Mouse (Mus musculus): Measurements from ENCODE around the gene Olfr1302. TPM values are rescaled to one million over a fixed set of nuclear protein-coding genes. Genes with fewer than 3 reads are reported as not detected.

The Olfr1302 gene
- not detected in 2 replicates for polyA plus RNA-seq (2016; fragmentation: Nextera tagmentation; extraction: Ambion mirVana)

- Histone ChIP-seq H3K4me3 (no peak within 1 kb of the TSS), H3K36me3 (replicated peaks) (no peaks in the 10 kb centered on the region), H3K4me1 (no peaks in the 10 kb centered on the region), H3K9me3 (no peaks in the 10 kb centered on the region), H3K27ac (replicated peaks) (no peak within 1 kb of the TSS), H3K27me3 (replicated peaks; ENCODE audit: low read depth, poor library complexity, severe bottlenecking) (no peaks in the 10 kb centered on the region)
- DNase-seq (ENCODE audit: low spot score): no peak
- WGBS: 79% methylated on average over 2 of the region's 2 CpGs
Measured at GRCm38 (mm10) chr2:111777129-111777528, at the start of gene Olfr1302. Olfr1302 (plus strand) TSS chr2:111777429.

DNA sequence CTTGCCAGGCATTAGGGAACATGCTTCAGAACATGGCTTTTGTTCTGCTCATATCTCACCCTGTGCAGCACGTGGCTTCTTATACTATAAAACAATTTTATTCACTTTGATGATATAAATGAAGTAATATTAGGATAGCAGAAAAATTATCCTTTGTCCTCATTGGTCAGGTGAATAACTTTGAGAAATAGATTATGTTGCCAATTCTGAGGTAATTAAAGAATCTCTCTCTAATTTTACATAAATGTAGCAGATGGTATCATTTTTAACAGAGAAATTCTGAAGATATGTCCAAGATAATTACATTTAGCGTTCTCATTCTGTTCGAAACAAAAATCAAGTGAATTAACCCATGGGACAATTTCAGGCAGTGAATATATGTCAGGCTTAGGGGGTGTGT, 26.5 kb upstream of the Olfr1302 start, which contains the start of gene Olfr1301:
TSS of gene Olfr1301 (plus strand) at position 301 of the 400 bp plus-strand sequence.
- 83% methylated on average over 3 of the region's 3 CpGs for WGBS
- Histone ChIP-seq H3K27me3 (replicated peaks; ENCODE audit: low read depth, poor library complexity, severe bottlenecking) (no peaks in the 10 kb centered on the region), H3K9me3 (no peaks in the 10 kb centered on the region), H3K27ac (replicated peaks) (no peak within 1 kb of the TSS), H3K36me3 (replicated peaks) (no peaks in the 10 kb centered on the region), H3K4me1 (no peaks in the 10 kb centered on the region), H3K4me3 (no peak within 1 kb of the TSS)
- DNase-seq (ENCODE audit: low spot score): no peak

DNA sequence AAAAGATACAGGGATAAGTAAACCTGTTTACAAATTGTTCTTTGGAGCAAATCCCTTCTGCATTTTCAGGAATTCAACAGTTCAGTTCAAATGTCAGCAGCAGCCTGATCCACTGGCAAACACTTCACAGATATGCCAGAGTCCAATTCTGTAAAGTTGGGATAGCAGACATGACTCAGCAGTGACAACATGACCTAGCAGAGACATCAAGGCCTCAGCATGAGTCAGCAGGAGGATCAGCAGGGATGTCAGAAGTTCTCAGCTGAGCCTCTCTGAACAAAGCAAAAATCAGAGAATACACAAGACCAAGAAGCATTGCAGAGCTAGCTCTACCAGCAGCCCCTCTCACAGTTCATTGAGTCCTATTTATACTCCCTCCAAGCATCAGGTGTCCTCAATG, 35.7 kb downstream of the Olfr1302 start:
- Histone ChIP-seq H3K27me3 (replicated peaks; ENCODE audit: low read depth, poor library complexity, severe bottlenecking) (no peaks in the 10 kb centered on the region), H3K36me3 (replicated peaks) (no peaks in the 10 kb centered on the region), H3K27ac (replicated peaks) (no peak overlapping the region), H3K4me3 (no peak overlapping the region), H3K4me1 (no peaks in the 10 kb centered on the region), H3K9me3 (0 out of 2 replicates have a peak, but pooled peaks cover 2% of the 10 kb centered on the region)
- DNase-seq (ENCODE audit: low spot score): no peak

- Histone ChIP-seq H3K27ac (replicated peaks) (no peak within 1 kb of the TSS), H3K9me3 (no peaks in the 10 kb centered on the region), H3K36me3 (replicated peaks) (no peaks in the 10 kb centered on the region), H3K27me3 (replicated peaks; ENCODE audit: low read depth, poor library complexity, severe bottlenecking) (no peaks in the 10 kb centered on the region), H3K4me1 (no peaks in the 10 kb centered on the region), H3K4me3 (no peak within 1 kb of the TSS)
- DNase-seq (ENCODE audit: low spot score): no peak
- WGBS: 91% methylated on average over 2 of the region's 2 CpGs
Measured at GRCm38 (mm10) chr2:111820240-111820639, 43.0 kb downstream of the Olfr1302 start, which contains the start of gene Olfr1303. Olfr1303 (minus strand) TSS chr2:111820340.

Other genes with a start within 250 kb of the Olfr1302 start
- gene Olfr1294, start 237.1 kb upstream of the Olfr1302 start, polyA plus RNA-seq (2016; fragmentation: Nextera tagmentation; extraction: Ambion mirVana): not detected in 2 replicates
- gene Olfr1295, start 207.7 kb upstream of the Olfr1302 start, polyA plus RNA-seq (2016; fragmentation: Nextera tagmentation; extraction: Ambion mirVana): not detected in 2 replicates
- not detected in 2 replicates for gene Olfr1297, start 150.9 kb upstream of the Olfr1302 start, polyA plus RNA-seq (2016; fragmentation: Nextera tagmentation; extraction: Ambion mirVana)
- gene Olfr1298, start 128.2 kb upstream of the Olfr1302 start, polyA plus RNA-seq (2016; fragmentation: Nextera tagmentation; extraction: Ambion mirVana): not detected in 2 replicates
- gene Olfr1299, start 116.0 kb upstream of the Olfr1302 start, polyA plus RNA-seq (2016; fragmentation: Nextera tagmentation; extraction: Ambion mirVana): not detected in 2 replicates
- gene Olfr1301, start 26.4 kb upstream of the Olfr1302 start, polyA plus RNA-seq (2016; fragmentation: Nextera tagmentation; extraction: Ambion mirVana): not detected in 2 replicates
- gene Olfr1303, start 42.9 kb downstream of the Olfr1302 start, polyA plus RNA-seq (2016; fragmentation: Nextera tagmentation; extraction: Ambion mirVana): not detected in 2 replicates
- gene Olfr1305, start 99.7 kb downstream of the Olfr1302 start, polyA plus RNA-seq (2016; fragmentation: Nextera tagmentation; extraction: Ambion mirVana): not detected in 2 replicates
- gene Olfr1306, start 138.8 kb downstream of the Olfr1302 start, polyA plus RNA-seq (2016; fragmentation: Nextera tagmentation; extraction: Ambion mirVana): not detected in 2 replicates
- 0.01 TPM in 1 of 2 replicates, not detected in the other for gene Olfr1307, start 172.0 kb downstream of the Olfr1302 start, polyA plus RNA-seq (2016; fragmentation: Nextera tagmentation; extraction: Ambion mirVana)
- not detected in 2 replicates for gene Olfr1308, start 187.5 kb downstream of the Olfr1302 start, polyA plus RNA-seq (2016; fragmentation: Nextera tagmentation; extraction: Ambion mirVana)
- not detected in 2 replicates for gene Olfr1309, start 212.9 kb downstream of the Olfr1302 start, polyA plus RNA-seq (2016; fragmentation: Nextera tagmentation; extraction: Ambion mirVana)
- not detected in 2 replicates for gene Olfr1310, start 235.3 kb downstream of the Olfr1302 start, polyA plus RNA-seq (2016; fragmentation: Nextera tagmentation; extraction: Ambion mirVana)
- not detected in 2 replicates for gene Olfr1311, start 247.0 kb downstream of the Olfr1302 start, polyA plus RNA-seq (2016; fragmentation: Nextera tagmentation; extraction: Ambion mirVana)